Mouse (Mus musculus): ENCODE measurements around the gene Lsmem1. TPM values are rescaled to one million over a fixed set of nuclear protein-coding genes. Genes with fewer than 3 reads are reported as not detected.
A peak's percentile ranks its signal among the peaks of the same experiment; 100 is the strongest.
"Not testable (repeated sequence)": the region's sequence is repeated elsewhere in the genome, so short reads cannot be mapped to it uniquely, and the experiment has no call there.

The Lsmem1 gene
- total RNA-seq, 2 experiments from 2014 or later, result 0.69 to 1.3 TPM

GRCm38 (mm10) chr12:40218430-40218945, 19.2 kb upstream of the Lsmem1 start:
- intact Hi-C loops (cut with DNase I), result no loop called here

GRCm38 (mm10) chr12:40217776-40218175, 18.5 kb upstream of the Lsmem1 start:
- intact Hi-C loops (cut with DNase I), result no loop called here

More at GRCm38 (mm10) chr12:40218430-40218945, 19.2 kb upstream of the Lsmem1 start:
- DNase-seq (ENCODE audit: low spot score in 2 of 2), result no peak

GRCm38 (mm10) chr12:40214888-40215876, 15.9 kb upstream of the Lsmem1 start:
- DNase-seq (ENCODE audit: low spot score in 2 of 2), result no peak
- intact Hi-C loops (cut with DNase I), result no loop called here

More at GRCm38 (mm10) chr12:40217776-40218175, 18.5 kb upstream of the Lsmem1 start:
- no peak for DNase-seq (ENCODE audit: low spot score in 2 of 2)

- intact Hi-C loops (cut with DNase I), result no loop called here
- DNase-seq (ENCODE audit: low spot score in 2 of 2), result no peak
These were observed 9.8 kb upstream of the Lsmem1 start for GRCm38 (mm10) chr12:40209049-40209448.

GRCm38 (mm10) chr12:40207909-40208308, 8.6 kb upstream of the Lsmem1 start:
- intact Hi-C loops (cut with DNase I), result no loop called here
- DNase-seq (ENCODE audit: low spot score in 2 of 2), result no peak

GRCm38 (mm10) chr12:40202161-40203035, 3.1 kb upstream of the Lsmem1 start:
- DNase-seq (ENCODE audit: low spot score in 2 of 2), result no peak
- intact Hi-C loops (cut with DNase I), result no loop called here

GRCm38 (mm10) chr12:40200484-40201235, 1.4 kb upstream of the Lsmem1 start:
- no peak for DNase-seq (ENCODE audit: low spot score in 2 of 2)
- intact Hi-C loops (cut with DNase I), result loop anchor here (1.0 kb wide), 2 partner anchors 23 to 118 kb away; no protein-coding TSS in a partner anchor

GRCm38 (mm10) chr12:40199795-40200402, 609 bp upstream of the Lsmem1 start:
- peak; percentile 81 to 87 for DNase-seq (ENCODE audit: low spot score in 2 of 2)
- intact Hi-C loops (cut with DNase I), result loop anchor here (1.0 kb wide), 2 partner anchors 23 to 118 kb away; no protein-coding TSS in a partner anchor

- no peak for DNase-seq (ENCODE audit: low spot score in 2 of 2)
- intact Hi-C loops (cut with DNase I), result no loop called here
These were observed 863 bp downstream of the Lsmem1 start for GRCm38 (mm10) chr12:40198427-40198826.

GRCm38 (mm10) chr12:40198019-40198418, 1.3 kb downstream of the Lsmem1 start:
- intact Hi-C loops (cut with DNase I), result no loop called here
- DNase-seq (ENCODE audit: low spot score in 2 of 2), result no peak

GRCm38 (mm10) chr12:40197511-40197910, 1.8 kb downstream of the Lsmem1 start:
- no peak for DNase-seq (ENCODE audit: low spot score in 2 of 2)
- intact Hi-C loops (cut with DNase I), result no loop called here

GRCm38 (mm10) chr12:40185474-40185873, 13.8 kb downstream of the Lsmem1 start:
- DNase-seq (ENCODE audit: low spot score in 2 of 2), result no peak
- intact Hi-C loops (cut with DNase I), result no loop called here

GRCm38 (mm10) chr12:40177089-40177488, 22.2 kb downstream of the Lsmem1 start:
- peak in 1 of 2 experiments; percentile 17 for DNase-seq (ENCODE audit: low spot score in 2 of 2)
- intact Hi-C loops (cut with DNase I), result loop anchor here (1.0 kb wide), 1 partner anchor 23 kb away; no protein-coding TSS in a partner anchor

GRCm38 (mm10) chr12:40176158-40176557, 23.1 kb downstream of the Lsmem1 start:
- intact Hi-C loops (cut with DNase I), result no loop called here
- no peak for DNase-seq (ENCODE audit: low spot score in 2 of 2)

- intact Hi-C loops (cut with DNase I), result not testable (repeated sequence)
These were observed 24.1 kb downstream of the Lsmem1 start for GRCm38 (mm10) chr12:40175171-40175570.

GRCm38 (mm10) chr12:40171637-40172036, 27.7 kb downstream of the Lsmem1 start:
- no peak for DNase-seq (ENCODE audit: low spot score in 2 of 2)
- intact Hi-C loops (cut with DNase I), result no loop called here

More at GRCm38 (mm10) chr12:40175171-40175570, 24.1 kb downstream of the Lsmem1 start:
- DNase-seq (ENCODE audit: low spot score in 2 of 2), result not testable (repeated sequence)

GRCm38 (mm10) chr12:40169675-40170074, 29.6 kb downstream of the Lsmem1 start:
- no peak for DNase-seq (ENCODE audit: low spot score in 2 of 2)
- intact Hi-C loops (cut with DNase I), result loop anchor here (10.0 kb wide), 1 partner anchor 505 kb away; no protein-coding TSS in a partner anchor

- intact Hi-C loops (cut with DNase I), result loop anchor here (1.0 to 10.0 kb wide), 3 partner anchors 82 to 654 kb away; no protein-coding TSS in a partner anchor
- peak; percentile 5 to 65 for DNase-seq (ENCODE audit: low spot score in 2 of 2)
These were observed 34.7 kb downstream of the Lsmem1 start for GRCm38 (mm10) chr12:40164621-40165020.
